Mouse (Mus musculus) C2C12 (cell line): ENCODE data around the gene Kncn.

Experiments
- CTCF ChIP-seq: IDR thresholded peaks from one replicate; pipeline ENCODE4 v1.5.1; 2011; ENCODE audit not compliant: control insufficient read depth, insufficient read depth, insufficient read length
- MAX ChIP-seq: IDR thresholded peaks from one replicate; pipeline ENCODE4 v1.6.1; 2011; ENCODE audit warnings: mild to moderate bottlenecking, control low read depth
- USF1 ChIP-seq: IDR thresholded peaks from one replicate; pipeline ENCODE4 v1.6.1; 2011; ENCODE audit warnings: low read depth, mild to moderate bottlenecking, control low read depth, moderate library complexity

DNA sequence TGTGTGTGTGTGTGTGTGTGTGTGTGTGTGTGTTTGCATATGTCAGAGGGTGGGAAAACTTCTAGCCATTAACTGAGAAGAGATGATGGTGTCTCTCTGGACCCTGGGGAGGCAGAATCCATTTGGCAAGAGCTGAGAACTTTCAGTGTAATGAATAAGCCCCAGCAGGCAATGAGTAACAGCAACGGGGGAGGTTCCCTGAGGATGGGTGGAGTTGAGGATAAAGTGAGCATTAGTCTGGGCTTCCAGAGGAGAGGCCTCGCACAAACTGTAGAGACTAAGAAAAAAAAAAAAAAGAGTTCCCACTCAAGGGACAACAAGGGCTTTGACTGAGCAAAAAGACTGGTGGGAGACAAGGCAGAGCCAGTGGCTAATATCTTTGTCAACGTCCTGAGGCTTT lies 10.1 kb downstream of the Kncn start:
- no peak for TF ChIP-seq CTCF
- no peak for TF ChIP-seq USF1
- TF ChIP-seq MAX = no peak
